Mouse (Mus musculus): Measurements from ENCODE around the gene Sez6l. TPM values are rescaled to one million over a fixed set of nuclear protein-coding genes. Genes with fewer than 3 reads are reported as not detected.

The Sez6l gene
- polyA plus RNA-seq, 1 experiment from 2014 or later, result 4.7 TPM

DNA sequence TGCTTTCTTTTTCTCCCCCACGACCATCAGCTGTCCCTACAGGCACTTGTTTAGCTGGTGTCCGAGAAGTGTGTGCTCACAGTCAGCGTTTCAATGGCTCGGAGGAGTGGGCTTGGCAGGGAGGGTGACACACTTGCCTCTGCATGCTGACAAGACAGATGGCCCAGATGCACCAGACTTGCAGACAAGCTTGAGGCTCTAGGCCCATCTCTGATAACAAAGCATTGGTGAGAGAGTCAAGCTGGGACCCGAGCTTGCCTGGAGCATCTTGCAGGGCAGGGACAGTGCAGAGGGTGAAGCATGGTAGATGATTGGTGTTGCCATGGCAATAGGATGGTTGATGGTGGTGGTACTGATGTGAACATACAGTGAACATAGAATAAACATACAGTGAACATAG, 167.7 kb downstream of the Sez6l start:
- Histone ChIP-seq H3K9me3 (ENCODE audit: control insufficient read depth, low read length) (no peaks in the 10 kb centered on the region), H3K4me3 (ENCODE audit: low read depth, low read length) (no peak overlapping the region), H3K4me2 (ENCODE audit: low read depth) (no peak overlapping the region), H3K36me3 (ENCODE audit: control insufficient read depth, insufficient read depth, low read length) (no peaks in the 10 kb centered on the region), H3K9ac (ENCODE audit: low read length) (no peak overlapping the region), H3K4me1 (ENCODE audit: control insufficient read depth, insufficient read depth, low read length) (peaks cover 9% of the 10 kb centered on the region), H3K27me3 (ENCODE audit: control insufficient read depth, insufficient read depth, low read length) (no peaks in the 10 kb centered on the region), H3K27ac (ENCODE audit: low read depth, low read length) (no peak overlapping the region)
- DNase-seq (ENCODE audit: low spot score) (no peak), ATAC-seq (ENCODE audit: insufficient read depth, low FRiP score, low TSS enrichment) (no peak)
- WGBS, result 60% methylated on average over 5 of the region's 5 CpGs

- Histone ChIP-seq H3K4me1 (ENCODE audit: control insufficient read depth, insufficient read depth, low read length) (no peaks in the 10 kb centered on the region), H3K9ac (ENCODE audit: low read length) (no peak overlapping the region), H3K36me3 (ENCODE audit: control insufficient read depth, insufficient read depth, low read length) (no peaks in the 10 kb centered on the region), H3K27me3 (ENCODE audit: control insufficient read depth, insufficient read depth, low read length) (no peaks in the 10 kb centered on the region), H3K9me3 (ENCODE audit: control insufficient read depth, low read length) (no peaks in the 10 kb centered on the region), H3K4me3 (ENCODE audit: low read depth, low read length) (no peak overlapping the region), H3K27ac (ENCODE audit: low read depth, low read length) (no peak overlapping the region), H3K4me2 (ENCODE audit: low read depth) (no peak overlapping the region)
- no peak for DNase-seq (ENCODE audit: low spot score)
- WGBS, result 81% methylated on average over 3 of the region's 3 CpGs
- no peak for ATAC-seq (ENCODE audit: insufficient read depth, low FRiP score, low TSS enrichment)
Observed at GRCm38 (mm10) chr5:112406017-112406416, 171.0 kb downstream of the Sez6l start.

GRCm38 (mm10) chr5:112402437-112402836, 174.5 kb downstream of the Sez6l start:
- no peak overlapping the region for H3K9ac ChIP-seq (ENCODE audit: low read length)
- H3K4me1 ChIP-seq (ENCODE audit: control insufficient read depth, insufficient read depth, low read length), result no peaks in the 10 kb centered on the region
- 77% methylated on average over 3 of the region's 3 CpGs for WGBS
- no peaks in the 10 kb centered on the region for H3K27me3 ChIP-seq (ENCODE audit: control insufficient read depth, insufficient read depth, low read length)
- no peak overlapping the region for H3K4me2 ChIP-seq (ENCODE audit: low read depth)
- no peaks in the 10 kb centered on the region for H3K9me3 ChIP-seq (ENCODE audit: control insufficient read depth, low read length)
- ATAC-seq (ENCODE audit: insufficient read depth, low FRiP score, low TSS enrichment) (no peak), DNase-seq (ENCODE audit: low spot score) (no peak)
- H3K27ac ChIP-seq (ENCODE audit: low read depth, low read length), result no peak overlapping the region
- no peak overlapping the region for H3K4me3 ChIP-seq (ENCODE audit: low read depth, low read length)
- H3K36me3 ChIP-seq (ENCODE audit: control insufficient read depth, insufficient read depth, low read length), result no peaks in the 10 kb centered on the region

- H3K27me3 ChIP-seq (ENCODE audit: control insufficient read depth, insufficient read depth, low read length), result no peaks in the 10 kb centered on the region
- H3K9ac ChIP-seq (ENCODE audit: low read length), result no peak overlapping the region
- no peaks in the 10 kb centered on the region for H3K4me1 ChIP-seq (ENCODE audit: control insufficient read depth, insufficient read depth, low read length)
- H3K4me2 ChIP-seq (ENCODE audit: low read depth), result no peak overlapping the region
- no peak for DNase-seq (ENCODE audit: low spot score)
- no peaks in the 10 kb centered on the region for H3K36me3 ChIP-seq (ENCODE audit: control insufficient read depth, insufficient read depth, low read length)
- H3K27ac ChIP-seq (ENCODE audit: low read depth, low read length), result no peak overlapping the region
- 83% methylated on average over 10 of the region's 10 CpGs for WGBS
- no peak overlapping the region for H3K4me3 ChIP-seq (ENCODE audit: low read depth, low read length)
- no peak for ATAC-seq (ENCODE audit: insufficient read depth, low FRiP score, low TSS enrichment)
- no peaks in the 10 kb centered on the region for H3K9me3 ChIP-seq (ENCODE audit: control insufficient read depth, low read length)
Observed at GRCm38 (mm10) chr5:112399284-112399683, 177.7 kb downstream of the Sez6l start.

DNA sequence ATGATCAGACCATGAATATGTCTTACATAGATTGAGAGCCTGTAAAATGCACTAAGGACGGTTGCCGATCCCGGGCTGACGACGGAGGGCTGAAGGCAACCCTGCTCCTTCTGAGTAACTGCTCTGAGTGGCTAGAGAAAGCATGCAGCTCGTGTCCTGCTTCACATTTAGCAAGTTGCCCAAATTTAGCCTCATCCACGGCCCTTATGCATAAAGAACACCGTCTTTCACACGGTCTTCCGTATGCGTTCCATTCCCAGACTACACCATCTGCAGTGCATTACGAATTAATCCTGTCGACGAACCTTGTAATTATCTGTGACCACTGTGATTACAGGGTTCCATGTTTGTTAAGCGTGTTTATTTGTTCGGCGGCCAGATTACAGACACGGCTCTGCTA, 180.9 kb downstream of the Sez6l start:
- ATAC-seq (ENCODE audit: insufficient read depth, low FRiP score, low TSS enrichment), result no peak
- Histone ChIP-seq H3K9me3 (ENCODE audit: control insufficient read depth, low read length) (no peaks in the 10 kb centered on the region), H3K4me2 (ENCODE audit: low read depth) (no peak overlapping the region), H3K27ac (ENCODE audit: low read depth, low read length) (no peak overlapping the region), H3K9ac (ENCODE audit: low read length) (no peak overlapping the region), H3K4me1 (ENCODE audit: control insufficient read depth, insufficient read depth, low read length) (0 out of 2 replicates have a peak, but pooled peaks cover 5% of the 10 kb centered on the region), H3K4me3 (ENCODE audit: low read depth, low read length) (no peak overlapping the region), H3K36me3 (ENCODE audit: control insufficient read depth, insufficient read depth, low read length) (no peaks in the 10 kb centered on the region), H3K27me3 (ENCODE audit: control insufficient read depth, insufficient read depth, low read length) (no peaks in the 10 kb centered on the region)
- WGBS, result 58% methylated on average over 18 of the region's 18 CpGs
- no peak for DNase-seq (ENCODE audit: low spot score)

DNA sequence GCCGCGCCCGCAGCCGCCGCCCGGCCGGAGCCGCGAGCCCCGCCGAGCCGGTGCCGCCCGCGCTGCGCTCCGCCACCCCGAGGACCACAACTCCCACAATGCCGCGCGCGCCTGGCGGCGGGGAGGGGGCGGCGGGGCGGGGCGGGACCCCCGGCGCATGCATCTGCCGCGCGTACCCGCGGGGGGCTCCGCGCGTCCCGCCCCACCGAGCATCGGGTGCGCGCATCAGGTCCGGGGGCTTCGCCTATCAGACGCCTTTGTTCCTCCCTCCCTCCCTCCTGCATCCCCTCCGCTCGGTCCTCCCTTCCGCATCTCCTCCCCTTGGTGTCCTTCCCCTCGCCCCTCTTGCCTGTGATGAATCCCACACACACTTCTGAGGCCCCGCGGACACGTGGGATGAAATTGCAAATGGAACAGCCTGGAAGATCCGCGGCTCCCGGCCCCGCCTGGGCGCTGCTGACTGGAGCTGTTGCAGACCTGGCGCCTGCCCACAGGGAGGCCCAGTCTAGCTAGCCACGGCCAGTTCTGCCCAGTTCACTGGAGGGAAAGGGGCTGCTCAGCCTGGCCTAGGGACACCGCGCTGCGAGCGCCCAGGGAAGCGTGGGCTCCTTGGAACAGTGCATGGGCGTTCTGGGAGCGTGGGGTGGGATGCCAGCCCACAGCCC, 182.1 kb downstream of the Sez6l start, which contains the start of gene Asphd2:
Gene Asphd2, minus strand, starts transcription at position 88 of the 665 bp plus-strand sequence.
- Histone ChIP-seq H3K4me1 (ENCODE audit: control insufficient read depth, insufficient read depth, low read length) (0 out of 2 replicates have a peak, but pooled peaks cover 5% of the 10 kb centered on the region), H3K9ac (ENCODE audit: low read length) (peak within 1 kb of the TSS; percentile 78), H3K27ac (ENCODE audit: low read depth, low read length) (peak within 1 kb of the TSS; percentile 65), H3K9me3 (ENCODE audit: control insufficient read depth, low read length) (no peaks in the 10 kb centered on the region), H3K27me3 (ENCODE audit: control insufficient read depth, insufficient read depth, low read length) (no peaks in the 10 kb centered on the region), H3K36me3 (ENCODE audit: control insufficient read depth, insufficient read depth, low read length) (peaks cover 3% of the 10 kb centered on the region; the same call in 1 of the 2 replicates), H3K4me2 (ENCODE audit: low read depth) (peak within 1 kb of the TSS; percentile 86), H3K4me3 (ENCODE audit: low read depth, low read length) (peak within 1 kb of the TSS; percentile 64)
- under 1% methylated on average over 57 of the region's 67 CpGs for whole genome bisulfite sequencing
- DNase-seq (ENCODE audit: low spot score) (peak; percentile 92), ATAC-seq (ENCODE audit: insufficient read depth, low FRiP score, low TSS enrichment) (peak; percentile 85)

DNA sequence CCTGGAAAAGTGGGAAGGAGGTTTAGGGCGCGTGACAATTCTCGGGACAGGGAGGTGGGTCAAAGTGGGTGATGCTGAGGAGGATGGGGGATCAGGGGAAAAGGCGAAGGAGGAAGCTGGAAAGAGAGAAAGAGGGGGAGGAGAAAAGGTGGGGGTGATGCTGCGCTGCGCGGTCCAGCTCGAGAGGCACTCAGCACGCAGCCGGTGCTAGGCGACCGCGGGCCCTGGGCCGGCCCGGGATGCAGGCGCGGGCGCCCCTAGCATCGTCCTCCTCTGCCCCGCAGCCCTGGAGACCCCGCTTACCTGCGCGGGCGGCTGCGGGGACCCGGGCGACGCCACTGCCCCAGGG, 182.6 kb downstream of the Sez6l start:
- peak overlapping the region; percentile 65 for H3K27ac ChIP-seq (ENCODE audit: low read depth, low read length)
- peaks cover 3% of the 10 kb centered on the region; the same call in 1 of the 2 replicates for H3K36me3 ChIP-seq (ENCODE audit: control insufficient read depth, insufficient read depth, low read length)
- peak overlapping the region; percentile 78 for H3K9ac ChIP-seq (ENCODE audit: low read length)
- H3K4me3 ChIP-seq (ENCODE audit: low read depth, low read length), result peak overlapping the region; percentile 64
- WGBS, result 2% methylated on average over 19 of the region's 28 CpGs
- no peak for DNase-seq (ENCODE audit: low spot score)
- peak; percentile 77 for ATAC-seq (ENCODE audit: insufficient read depth, low FRiP score, low TSS enrichment)
- no peaks in the 10 kb centered on the region for H3K9me3 ChIP-seq (ENCODE audit: control insufficient read depth, low read length)
- 0 out of 2 replicates have a peak, but pooled peaks cover 5% of the 10 kb centered on the region for H3K4me1 ChIP-seq (ENCODE audit: control insufficient read depth, insufficient read depth, low read length)
- H3K27me3 ChIP-seq (ENCODE audit: control insufficient read depth, insufficient read depth, low read length), result no peaks in the 10 kb centered on the region
- peak overlapping the region; percentile 86 for H3K4me2 ChIP-seq (ENCODE audit: low read depth)

DNA sequence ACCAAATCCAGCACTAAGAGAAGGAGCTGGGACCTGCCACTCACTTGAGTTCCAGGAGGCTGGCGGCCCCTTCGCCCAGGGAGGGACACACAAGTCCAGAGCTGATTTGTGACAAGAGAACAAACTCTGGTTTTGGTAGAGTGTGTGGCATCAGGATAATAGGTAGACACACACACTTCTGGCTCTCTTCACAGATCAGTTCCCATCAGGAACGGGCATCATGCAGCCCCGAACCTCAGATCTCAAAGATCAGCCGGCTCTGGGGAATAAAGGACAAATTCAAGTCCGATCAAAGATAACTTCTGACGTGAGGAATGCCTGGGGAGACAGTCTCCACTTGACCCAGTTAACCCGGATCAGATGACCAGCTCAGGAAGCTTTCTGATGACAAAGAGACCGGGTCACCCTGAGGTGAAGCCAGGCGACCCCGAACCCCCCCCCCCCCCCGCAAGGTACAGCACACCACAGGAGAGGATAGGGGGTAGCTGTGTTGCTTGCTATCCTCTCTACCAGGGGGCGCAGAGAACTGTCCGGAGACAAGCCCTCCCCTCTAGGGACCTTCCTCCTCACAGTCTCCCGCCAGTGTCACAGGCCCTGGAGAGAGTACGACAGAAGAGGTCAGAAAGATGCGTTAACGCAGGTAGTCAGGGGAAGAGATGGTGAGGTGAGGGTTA, 183.1 kb downstream of the Sez6l start:
- WGBS, result 16% methylated on average over 17 of the region's 18 CpGs
- Histone ChIP-seq H3K4me2 (ENCODE audit: low read depth) (peak overlapping the region; percentile 86), H3K9me3 (ENCODE audit: control insufficient read depth, low read length) (no peaks in the 10 kb centered on the region), H3K27me3 (ENCODE audit: control insufficient read depth, insufficient read depth, low read length) (no peaks in the 10 kb centered on the region), H3K4me1 (ENCODE audit: control insufficient read depth, insufficient read depth, low read length) (0 out of 2 replicates have a peak, but pooled peaks cover 5% of the 10 kb centered on the region), H3K36me3 (ENCODE audit: control insufficient read depth, insufficient read depth, low read length) (peaks cover 3% of the 10 kb centered on the region; the same call in 1 of the 2 replicates), H3K27ac (ENCODE audit: low read depth, low read length) (no peak overlapping the region), H3K9ac (ENCODE audit: low read length) (peak overlapping the region; percentile 78), H3K4me3 (ENCODE audit: low read depth, low read length) (peak overlapping the region; percentile 64)
- DNase-seq (ENCODE audit: low spot score) (no peak), ATAC-seq (ENCODE audit: insufficient read depth, low FRiP score, low TSS enrichment) (0 out of 2 replicates have a peak, but pooled peaks have one; percentile 38)
